Mouse (Mus musculus): ENCODE data around the gene Rpl28. TPM values are rescaled to one million over a fixed set of nuclear protein-coding genes. Genes with fewer than 3 reads are reported as not detected.

Rpl28 gene
- polyA plus RNA-seq (2017; shearing (Covaris generic)) = 100 to 1,000 TPM; 460 to 740 TPM

GRCm38 (mm10) chr7:4792278-4793212 is at the start of gene Rpl28:
Rpl28 (plus strand) TSS chr7:4792874.
- peak; percentile 92 for ATAC-seq

GRCm38 (mm10) chr7:4743354-4743753 is 49.3 kb upstream of the Rpl28 start:
- no peak for ATAC-seq

DNA sequence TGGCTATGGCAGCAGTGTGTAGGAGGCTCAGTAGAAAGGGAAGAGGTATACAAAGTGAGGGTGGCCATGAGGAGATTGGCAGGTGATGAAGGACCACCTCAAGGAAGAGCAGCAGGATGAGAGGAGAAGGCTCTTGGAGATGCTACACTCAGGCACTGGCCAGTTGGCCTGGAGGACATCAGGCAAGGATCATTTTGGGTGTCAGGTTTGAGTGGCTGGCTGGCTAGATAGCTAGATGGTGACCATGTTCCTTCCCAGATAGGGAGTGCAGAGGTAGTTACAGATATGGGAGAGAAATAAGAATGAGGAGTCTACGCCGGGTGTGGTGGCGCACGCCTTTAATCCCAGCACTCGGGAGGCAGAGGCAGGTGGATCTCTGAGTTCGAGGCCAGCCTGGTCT is 47.8 kb upstream of the Rpl28 start:
- no peak for ATAC-seq

DNA sequence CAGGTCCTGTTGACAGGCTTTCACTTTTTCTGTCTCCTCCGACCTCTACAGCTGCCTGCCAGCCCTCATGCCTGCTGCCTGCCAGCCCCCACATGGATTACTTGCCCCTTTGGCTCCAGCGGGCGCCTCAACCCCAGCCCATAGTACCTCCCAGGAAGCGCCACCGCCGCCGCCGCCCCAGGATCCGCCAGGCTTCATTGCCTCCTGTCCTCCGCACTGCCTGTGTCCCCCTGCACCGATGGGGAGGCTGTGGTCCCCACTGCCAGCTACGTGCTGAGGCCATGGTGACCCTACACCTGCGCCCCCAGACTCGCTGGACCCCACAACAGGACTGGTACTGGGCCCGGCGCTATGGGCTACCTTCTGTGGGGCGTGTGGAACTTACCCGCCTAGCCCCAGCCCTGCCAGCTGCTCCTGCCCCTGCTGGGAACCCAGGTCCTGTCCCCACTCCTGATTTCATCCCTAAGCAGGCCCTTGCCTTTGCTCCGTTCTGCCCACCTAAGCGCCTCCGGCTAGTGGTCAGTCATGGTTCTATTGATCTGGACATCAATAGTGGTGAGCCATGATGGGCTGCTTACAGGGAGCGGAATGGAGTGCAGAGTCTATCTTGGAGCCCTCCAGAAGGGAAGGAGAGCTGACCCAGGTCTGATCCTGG is 46.2 kb upstream of the Rpl28 start:
- ATAC-seq = no peak

DNA sequence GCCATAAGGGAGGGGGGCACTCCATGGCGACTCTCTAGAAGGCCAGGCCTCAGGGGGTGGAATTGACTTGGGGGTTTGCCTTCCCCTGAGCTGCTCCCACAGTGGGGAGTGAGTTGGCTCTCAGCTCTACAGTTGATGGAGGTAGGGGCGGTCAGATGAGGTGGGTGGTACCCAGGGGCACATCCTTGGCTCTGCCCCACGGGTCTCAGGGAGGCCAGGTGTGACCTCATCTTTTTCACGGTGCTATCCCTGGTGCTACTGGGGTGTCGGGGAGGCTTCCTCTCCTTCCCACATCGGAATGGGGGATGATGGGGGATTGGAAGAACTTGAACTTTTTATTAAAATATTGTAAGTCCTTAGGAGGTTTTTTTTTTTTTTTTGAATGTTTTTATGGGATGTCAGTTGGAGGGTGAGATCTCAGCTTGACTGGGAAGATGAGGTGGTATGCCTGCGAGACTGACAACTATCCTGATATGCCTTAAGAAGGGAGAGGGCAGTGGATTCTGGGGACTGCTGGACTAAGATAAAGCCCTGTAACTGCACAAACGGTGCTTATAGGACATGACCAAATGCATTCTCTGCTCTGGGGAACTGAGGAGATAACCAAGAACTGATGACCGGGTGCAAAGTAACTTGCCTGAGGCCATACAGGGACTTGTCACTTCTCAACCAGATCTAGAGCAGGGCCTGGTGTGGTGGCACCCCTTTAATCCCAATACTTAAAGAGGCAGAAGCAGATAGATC is 45.3 kb upstream of the Rpl28 start:
- no peak for ATAC-seq

GRCm38 (mm10) chr7:4748321-4748720 is 44.4 kb upstream of the Rpl28 start:
- ATAC-seq = no peak

GRCm38 (mm10) chr7:4749169-4749568 is 43.5 kb upstream of the Rpl28 start:
- ATAC-seq = no peak

DNA sequence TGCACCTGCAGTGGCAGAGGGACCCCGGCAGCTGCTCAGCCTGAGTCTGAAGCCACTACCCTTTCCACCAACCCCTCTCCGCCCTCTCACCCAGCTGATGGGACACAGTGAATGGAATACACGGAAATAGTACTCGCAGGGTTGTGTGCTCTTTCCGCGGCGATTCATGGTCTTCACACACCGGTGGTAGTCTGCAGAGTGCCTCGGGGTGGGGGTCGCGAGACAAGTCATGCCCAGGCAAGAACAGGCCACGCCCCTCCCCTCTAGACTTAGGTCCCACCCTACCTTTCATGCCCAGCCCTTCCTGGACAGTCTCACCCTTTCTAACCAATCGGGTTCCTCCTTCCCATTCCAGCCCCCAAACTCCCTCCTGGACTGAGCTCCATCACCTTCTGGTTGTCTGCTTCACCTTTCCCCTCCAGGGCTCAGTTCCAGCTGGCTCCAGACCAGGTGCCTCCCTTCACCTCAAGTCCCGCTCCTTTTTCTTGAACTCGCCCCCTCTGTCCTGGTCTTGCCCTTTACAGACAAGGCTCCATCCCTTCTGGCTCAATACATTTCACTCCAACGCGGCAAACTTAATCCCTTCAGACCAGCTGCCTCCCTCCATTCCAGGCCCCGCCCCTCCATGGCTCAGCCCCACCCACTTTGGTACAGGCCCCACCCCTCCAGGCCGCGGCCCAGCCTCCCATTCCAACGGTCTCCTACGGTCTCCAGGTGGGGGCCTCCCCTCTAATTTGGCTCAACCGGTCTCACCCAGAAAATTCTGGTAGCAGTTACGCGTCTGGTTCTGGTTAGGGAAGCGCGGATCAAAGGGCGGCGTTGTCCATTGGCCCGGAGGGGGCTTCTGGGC is 40.5 kb upstream of the Rpl28 start:
- no peak for ATAC-seq

DNA sequence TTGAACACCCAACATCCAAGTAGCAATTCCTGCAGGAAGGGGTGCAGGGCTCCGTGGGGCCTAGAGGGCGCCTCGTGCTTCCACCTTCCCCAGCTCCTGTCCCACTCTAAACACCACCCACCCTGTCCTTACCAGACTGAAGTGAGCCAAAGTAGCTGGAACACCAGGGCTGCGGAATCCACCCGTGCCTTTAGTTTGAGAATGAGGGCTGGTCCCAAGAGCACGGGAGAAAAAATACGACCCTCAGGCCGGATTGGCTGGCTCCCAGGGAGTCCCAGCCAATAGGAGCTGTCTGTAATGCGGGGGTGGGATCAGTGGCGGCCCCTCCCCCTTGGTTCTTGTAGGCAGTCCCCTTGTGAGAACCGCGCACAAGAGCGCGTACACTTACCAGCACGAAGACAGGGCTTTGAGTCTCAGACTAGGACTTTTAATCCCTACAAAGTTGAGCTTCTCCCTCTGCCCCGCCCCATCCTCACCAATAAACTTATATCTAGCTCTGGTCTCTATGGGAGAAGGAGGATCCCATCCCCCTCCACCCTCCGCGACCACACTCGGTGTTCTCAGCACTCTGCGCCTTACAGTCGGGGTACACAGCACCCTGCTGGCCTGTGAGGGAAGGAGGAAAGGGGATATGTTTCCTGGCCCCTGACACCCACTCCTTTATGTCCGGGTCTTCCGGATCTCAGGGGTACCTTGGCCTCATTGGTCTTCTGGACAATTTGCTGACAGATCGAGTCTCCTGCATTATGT is 39.7 kb upstream of the Rpl28 start, which contains the start of gene Cox6b2:
Gene Cox6b2, minus strand, starts transcription at position 274 of the 750 bp plus-strand sequence.
- ATAC-seq = peak; percentile 28

GRCm38 (mm10) chr7:4759670-4760069 is 33.0 kb upstream of the Rpl28 start:
- ATAC-seq = no peak

DNA sequence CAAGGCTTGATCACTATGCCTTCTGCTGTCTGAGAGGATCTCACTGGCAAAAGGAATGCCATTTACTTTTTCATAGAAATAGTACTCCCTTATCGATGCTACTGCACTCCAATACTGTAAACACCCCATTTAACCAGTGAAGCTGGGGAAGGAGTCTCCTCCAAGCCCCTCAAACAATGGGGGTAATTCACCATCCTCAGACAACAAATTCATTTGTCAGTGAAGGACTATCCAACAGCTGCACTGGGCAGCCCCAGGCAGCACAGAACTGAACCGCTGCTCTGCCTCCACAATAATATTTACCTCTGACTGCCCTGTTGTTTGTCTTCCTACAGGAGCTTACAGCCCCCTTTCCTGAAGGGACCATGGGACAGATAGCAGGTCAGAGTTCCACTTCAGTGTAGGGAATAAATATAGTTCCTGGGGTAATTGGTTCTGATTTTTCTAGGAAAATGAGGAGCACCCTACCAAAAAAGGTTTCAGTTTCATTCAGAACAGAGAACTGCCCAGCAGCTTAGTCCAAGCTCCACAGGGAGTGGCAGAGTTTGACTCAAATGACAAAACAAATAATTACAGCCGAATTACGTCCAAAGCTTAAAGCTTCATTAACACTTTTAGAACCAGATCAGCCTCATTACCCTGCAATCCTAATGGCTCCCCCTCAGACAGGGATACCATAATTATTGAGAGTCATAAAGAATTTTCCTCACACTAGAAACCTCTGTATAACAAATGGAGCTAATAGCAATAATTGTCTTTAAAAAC is 27.5 kb upstream of the Rpl28 start:
- no peak for ATAC-seq

- no peak for ATAC-seq
These were observed 21.5 kb upstream of the Rpl28 start, which contains the start of gene Fam71e2 for GRCm38 (mm10) chr7:4771202-4771601. Fam71e2 (minus strand) TSS chr7:4771302.

GRCm38 (mm10) chr7:4776131-4776530 is 16.5 kb upstream of the Rpl28 start:
- ATAC-seq = no peak

DNA sequence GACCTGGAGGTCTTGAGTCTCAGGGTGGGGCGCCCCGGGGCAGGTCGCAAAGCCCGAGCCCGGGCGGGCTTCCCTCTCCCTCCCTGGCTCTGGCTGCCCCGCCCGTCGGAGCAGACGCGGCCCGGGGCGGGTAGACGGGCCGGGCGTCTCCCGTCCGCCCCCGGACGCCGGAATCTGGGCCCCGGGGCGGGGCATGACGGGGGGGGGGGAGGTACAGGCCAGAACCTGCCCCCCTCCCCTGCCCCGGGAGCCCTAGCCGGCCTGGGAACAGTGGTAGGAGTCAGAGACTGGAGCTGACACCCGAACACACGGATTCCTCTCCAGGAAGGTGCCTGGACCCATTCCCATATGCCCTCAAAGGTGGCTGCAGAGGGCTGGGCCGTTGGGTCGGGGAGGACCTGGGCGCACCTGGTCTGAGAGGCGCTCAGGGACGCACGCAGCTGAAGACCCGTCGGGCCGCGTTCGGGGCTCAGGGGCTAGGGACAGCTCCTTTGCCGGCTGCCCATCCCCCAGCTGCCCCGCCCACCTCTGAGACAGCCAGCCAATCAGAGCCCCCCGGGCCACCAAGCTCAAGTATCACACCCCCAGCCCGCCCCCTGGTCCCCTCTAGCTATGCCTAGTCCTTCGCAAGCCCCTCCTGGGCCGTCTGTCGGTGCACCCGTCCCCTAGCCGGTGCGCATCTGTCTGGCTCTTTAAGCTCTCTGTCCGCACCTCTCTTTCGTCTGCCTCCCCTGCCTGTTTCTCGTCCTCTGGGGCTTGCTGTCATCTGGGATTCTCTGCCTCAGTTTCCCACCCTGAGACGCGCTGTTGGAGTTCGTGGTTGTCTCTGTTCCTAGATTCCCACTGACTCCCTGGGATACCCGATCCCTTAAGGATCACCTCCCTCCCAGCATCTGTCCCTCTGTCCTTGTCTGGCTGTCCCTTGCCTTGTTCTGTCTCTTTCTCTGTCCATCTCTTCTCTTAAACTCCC is 15.5 kb upstream of the Rpl28 start:
- peak; percentile 32 for ATAC-seq

DNA sequence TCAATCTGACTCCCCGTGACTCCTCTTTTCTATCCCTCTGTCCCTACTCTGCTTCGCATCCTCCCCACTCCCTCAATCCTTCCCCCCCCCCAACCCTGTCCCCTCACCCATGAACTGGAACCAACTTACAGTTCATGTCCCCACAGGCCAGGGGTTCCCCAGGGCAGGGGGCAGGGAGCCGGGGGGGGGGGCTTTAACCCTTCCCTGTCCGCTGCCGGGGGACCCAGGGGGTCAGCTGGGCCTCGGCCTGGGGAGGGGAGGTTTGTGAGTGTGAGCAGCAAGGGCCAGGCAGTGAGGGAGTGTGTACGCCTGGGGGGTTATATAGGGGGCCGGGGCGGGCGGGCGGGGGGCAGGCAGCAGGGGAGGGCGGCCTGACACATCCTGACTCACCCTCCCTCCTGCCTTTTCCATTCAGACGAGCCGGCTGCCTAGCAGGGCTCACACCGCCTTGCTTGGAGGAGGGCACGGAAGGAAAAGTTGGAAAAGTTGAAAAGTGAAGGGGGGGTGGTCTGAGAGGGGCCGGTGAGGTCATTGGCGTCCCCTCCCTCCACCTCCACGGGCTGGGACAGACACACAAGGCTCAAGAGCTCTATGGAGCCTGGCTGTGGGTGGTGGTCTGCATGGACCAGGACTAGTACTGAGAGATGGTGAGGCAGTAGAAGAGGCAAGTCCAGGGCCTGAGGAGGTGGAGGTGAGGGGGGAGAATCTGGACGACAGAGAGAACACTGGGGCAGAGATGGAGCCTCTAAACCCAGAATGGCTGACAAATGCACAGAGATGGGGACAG is 14.6 kb upstream of the Rpl28 start:
- ATAC-seq = no peak

GRCm38 (mm10) chr7:4779921-4780320 is 12.8 kb upstream of the Rpl28 start:
- ATAC-seq = no peak

DNA sequence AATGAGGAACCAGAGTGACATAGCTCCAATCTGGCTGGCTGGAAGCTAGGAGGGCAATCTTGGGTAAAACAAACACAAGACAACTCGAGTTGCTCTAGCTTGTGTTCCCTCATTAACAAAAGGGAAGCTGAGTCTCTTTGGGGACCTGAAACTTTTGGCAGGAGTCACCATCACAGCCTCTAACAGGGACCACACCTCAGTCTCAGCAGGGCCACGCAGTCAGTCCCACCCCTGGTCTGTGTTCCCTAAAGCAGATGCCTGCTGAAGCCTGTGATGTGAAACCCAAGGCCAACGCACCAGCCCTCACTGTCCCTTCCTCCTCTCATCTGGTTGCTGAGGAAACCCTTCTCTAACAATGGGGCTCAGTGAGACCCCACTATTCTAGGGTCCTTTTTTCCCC is 10.5 kb upstream of the Rpl28 start:
- ATAC-seq = no peak

GRCm38 (mm10) chr7:4782759-4783158 is 9.9 kb upstream of the Rpl28 start, which contains the start of the genes Il11 and Tmem190:
Il11 (minus strand) TSS chr7:4782859.
Tmem190 (plus strand) TSS chr7:4782937.
- ATAC-seq = no peak

All from activated CD4-positive, CD25-positive, alpha-beta regulatory T cell, adult 4 months (primary cell).